Mouse (Mus musculus) cortical plate, adult 2 months (tissue): ENCODE measurements around the gene Aen. TPM values are rescaled to one million over a fixed set of nuclear protein-coding genes. Genes with fewer than 3 reads are reported as not detected.

Experiments used
- H3K27ac ChIP-seq: fragments of 200-500 bp; 2 replicates; pipeline ENCODE4 v1.5.1; 2012; ENCODE audit warnings: low read length, control low read depth, inconsistent platforms; ENCODE audit not compliant: insufficient read depth
- H3K4me1 ChIP-seq: fragments of 200-500 bp; 2 replicates; pipeline ENCODE4 v1.6.1; 2011; ENCODE audit warnings: low read length; ENCODE audit not compliant: control insufficient read depth, insufficient read depth
- H3K4me3 ChIP-seq: fragments of 200-500 bp; 2 replicates; pipeline ENCODE4 v1.5.1; 2011; ENCODE audit warnings: mild to moderate bottlenecking, low read length, control low read depth; ENCODE audit not compliant: insufficient read depth
- CTCF ChIP-seq: fragments of 200-500 bp; IDR thresholded peaks from 2 replicates; pipeline ENCODE4 v1.5.1; 2011; ENCODE audit warnings: mild to moderate bottlenecking, control low read depth, low read length; ENCODE audit not compliant: insufficient read depth; ENCODE audit errors: extremely low read depth
- POLR2A ChIP-seq: fragments of 200-500 bp; IDR thresholded peaks from 2 replicates; pipeline ENCODE4 v1.6.1; 2011; ENCODE audit warnings: mild to moderate bottlenecking, low read length, control low read depth; ENCODE audit not compliant: insufficient read depth; ENCODE audit errors: extremely low read depth
- polyA plus RNA-seq: library from polyadenylated mRNA; depleted of rRNA; stranded (reverse); fragments of >200 nt; gene quantifications from 2 replicates; pipeline ENCODE4 v1.2.3, GENCODE M21; 2012

Gene Aen
- polyA plus RNA-seq, 1 experiment: 22.7 TPM

DNA sequence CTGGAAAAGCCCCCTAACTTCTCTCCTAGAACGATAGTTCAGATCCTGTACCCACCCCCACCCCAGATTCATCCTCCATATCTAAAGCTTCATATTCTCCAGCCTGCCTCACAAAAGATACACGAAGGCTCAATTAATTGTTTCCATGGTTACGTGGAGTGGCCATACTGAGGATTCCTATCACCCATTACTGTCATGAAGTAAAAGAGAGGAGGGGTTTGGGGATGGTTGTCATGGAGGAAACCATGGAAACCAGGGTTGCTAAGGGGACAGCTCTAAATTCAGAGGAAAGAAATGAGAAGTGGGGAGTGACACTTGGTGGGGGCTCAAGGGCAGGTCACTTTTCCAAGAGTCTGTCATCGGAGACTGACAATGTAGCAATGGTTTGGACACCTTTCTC is 9.2 kb upstream of the Aen start:
- peaks cover 2% of the 10 kb centered on the region; the same call in 1 of the 2 replicates for H3K4me1 ChIP-seq
- TF ChIP-seq CTCF: no peak
- no peak for TF ChIP-seq POLR2A
- no peak overlapping the region for H3K27ac ChIP-seq
- no peak overlapping the region for H3K4me3 ChIP-seq

DNA sequence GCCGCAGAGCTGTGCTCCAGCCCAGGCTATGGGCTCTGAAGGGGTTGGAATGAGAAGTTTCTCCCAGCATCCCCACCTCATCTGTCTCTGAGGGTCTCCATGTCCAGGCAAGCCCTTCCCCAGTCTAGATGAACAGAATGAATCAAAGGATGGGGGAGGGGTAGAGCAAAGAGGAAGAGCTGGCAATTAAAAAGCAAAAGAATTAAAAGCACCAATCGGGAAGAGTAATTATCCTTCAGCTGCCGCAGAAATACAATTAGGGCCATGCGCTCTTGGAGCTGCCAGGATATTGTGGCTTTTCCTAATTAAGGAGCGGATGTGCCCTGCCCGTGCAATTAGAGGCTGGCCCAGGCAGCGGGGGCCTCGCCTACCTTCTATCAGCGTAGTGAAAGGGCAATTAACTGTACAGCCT is 8.2 kb upstream of the Aen start:
- no peak for TF ChIP-seq CTCF
- TF ChIP-seq POLR2A: no peak
- H3K4me3 ChIP-seq: no peak overlapping the region
- no peak overlapping the region for H3K27ac ChIP-seq
- no peaks in the 10 kb centered on the region for H3K4me1 ChIP-seq

DNA sequence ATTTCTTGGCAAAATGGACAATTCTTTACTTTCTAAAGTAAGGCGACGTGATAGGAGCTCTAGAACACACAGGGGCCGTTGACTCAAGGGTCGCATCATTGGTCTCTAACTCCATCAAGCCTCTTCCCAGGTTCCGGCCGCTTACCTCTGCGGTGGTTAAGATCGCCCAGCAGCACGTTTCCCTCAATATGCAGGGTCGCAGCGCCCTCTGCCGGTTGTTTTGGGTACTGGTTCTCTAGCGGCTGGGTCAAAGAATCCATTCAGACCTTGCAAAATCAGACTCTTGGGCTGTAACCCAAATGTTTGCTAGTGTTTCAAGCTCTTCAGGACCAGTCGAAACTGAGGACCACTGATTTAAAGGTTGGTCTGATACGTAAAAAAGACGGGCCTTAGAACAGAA is 5.0 kb upstream of the Aen start:
- peak; percentile 94 for TF ChIP-seq CTCF
- TF ChIP-seq POLR2A: no peak
- no peaks in the 10 kb centered on the region for H3K4me1 ChIP-seq
- H3K27ac ChIP-seq: no peak overlapping the region
- H3K4me3 ChIP-seq: no peak overlapping the region

DNA sequence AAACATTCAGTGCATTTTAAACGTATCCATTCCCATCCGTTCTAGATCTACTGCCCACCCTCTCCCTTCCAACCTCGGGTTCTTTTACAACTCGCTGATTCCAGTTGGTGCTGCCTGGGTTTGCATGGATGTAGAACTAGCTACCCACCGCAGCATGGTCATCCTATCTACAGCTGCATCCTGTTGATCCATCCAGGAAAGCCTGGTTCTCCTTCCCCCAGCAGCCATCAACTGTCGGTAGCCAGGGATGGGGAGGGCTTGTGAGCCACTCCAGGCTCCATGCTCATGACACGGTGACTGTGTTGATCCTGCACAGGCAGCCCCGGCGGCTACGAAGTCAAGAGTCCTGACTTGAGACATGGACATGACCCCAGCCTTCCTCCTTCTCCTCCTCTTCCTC is 1.7 kb upstream of the Aen start:
- H3K4me1 ChIP-seq: no peaks in the 10 kb centered on the region
- TF ChIP-seq POLR2A: no peak
- TF ChIP-seq CTCF: no peak
- no peak overlapping the region for H3K27ac ChIP-seq
- no peak overlapping the region for H3K4me3 ChIP-seq

DNA sequence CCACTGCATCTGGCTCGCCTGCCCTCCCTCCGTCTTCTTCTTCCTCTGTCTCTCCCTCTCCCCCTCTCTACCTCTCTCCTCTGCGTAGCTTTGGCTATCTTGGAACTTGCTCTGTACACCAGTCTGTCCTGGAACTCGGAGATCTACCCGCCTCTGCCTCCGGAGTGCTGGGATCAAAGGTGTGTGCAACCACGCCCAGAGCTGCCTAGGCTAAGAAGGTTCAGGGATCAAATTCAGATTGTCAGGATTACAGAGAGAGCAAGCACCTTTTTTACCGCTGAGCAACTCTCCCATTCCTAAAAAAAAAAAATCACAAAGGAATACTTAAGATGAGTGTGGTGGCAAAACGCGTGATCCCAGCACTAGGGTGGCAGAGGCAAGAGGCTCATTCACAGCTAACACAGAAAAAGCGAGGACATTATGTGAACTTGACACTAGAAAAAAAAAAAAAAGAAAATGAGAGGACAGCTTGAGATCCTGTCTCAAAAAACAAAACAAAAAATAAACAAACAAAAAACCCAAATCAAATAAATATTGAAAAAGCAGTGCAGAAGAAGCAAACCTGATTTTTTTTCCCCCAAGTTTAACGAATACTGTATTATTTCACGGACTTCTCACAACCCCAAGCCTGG is 517 bp upstream of the Aen start:
- TF ChIP-seq CTCF (no peak), POLR2A (no peak)
- no peak overlapping the region for H3K27ac ChIP-seq
- H3K4me3 ChIP-seq: peak overlapping the region; percentile 60

DNA sequence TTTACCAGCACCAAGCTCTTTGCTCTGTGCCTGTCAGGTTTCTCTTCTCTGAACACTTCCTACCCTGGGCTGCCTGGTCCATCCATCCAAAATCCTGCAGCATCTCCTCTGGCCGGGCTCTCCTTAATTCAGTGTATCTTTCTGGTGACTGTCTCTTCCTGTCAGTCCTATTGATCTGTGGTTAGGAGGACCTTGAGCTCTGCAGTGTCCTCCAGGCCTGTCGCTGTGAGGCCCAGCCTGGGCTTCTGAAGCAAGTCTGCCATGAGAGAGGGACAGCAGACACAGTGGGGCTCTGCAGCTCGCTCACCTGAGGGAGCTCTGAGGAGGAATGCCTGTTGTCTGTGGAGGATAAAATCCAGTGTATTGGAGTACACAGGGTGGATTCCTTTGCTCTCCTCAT is 1.9 kb downstream of the Aen start:
- TF ChIP-seq POLR2A (no peak), CTCF (no peak)
- Histone ChIP-seq H3K4me1 (no peaks in the 10 kb centered on the region), H3K27ac (no peak overlapping the region), H3K4me3 (no peak overlapping the region)

More for the DNA sequence above, 517 bp upstream of the Aen start:
- H3K4me1 ChIP-seq: no peaks in the 10 kb centered on the region

DNA sequence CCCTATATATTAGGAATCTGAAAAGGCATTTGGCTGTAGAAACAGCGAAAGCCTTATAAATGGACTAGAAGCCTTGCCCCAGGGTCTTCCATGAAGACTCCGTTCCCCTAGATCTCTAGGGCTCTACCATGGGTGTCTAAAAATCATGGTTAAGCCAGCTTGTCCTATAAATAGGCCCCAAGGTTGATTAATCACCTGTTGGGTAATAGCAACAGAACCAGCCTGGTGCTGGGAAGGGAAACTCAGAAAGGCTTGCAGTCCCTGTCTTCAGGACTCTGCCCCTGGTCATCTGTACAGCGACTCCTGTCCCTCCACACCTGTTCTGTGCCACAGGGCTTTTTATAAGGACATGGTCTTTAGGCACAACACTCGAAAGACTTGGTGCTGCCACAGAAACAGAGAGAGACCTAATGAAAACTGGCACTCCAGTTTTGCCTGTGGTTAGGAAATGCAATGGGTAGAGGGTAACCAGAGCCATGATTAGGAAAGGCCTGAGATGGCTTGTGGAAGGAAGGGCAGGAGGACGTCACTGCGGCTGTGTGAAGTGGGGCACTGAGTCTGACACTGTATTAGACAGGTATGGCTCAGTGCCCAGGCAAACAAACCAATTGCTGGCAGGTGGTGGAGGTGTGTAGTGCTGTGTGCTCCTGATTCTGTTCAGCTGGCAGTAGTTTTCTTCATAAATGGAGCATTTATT is 7.7 kb downstream of the Aen start:
- TF ChIP-seq CTCF: no peak
- TF ChIP-seq POLR2A: no peak
- H3K27ac ChIP-seq: no peak overlapping the region
- H3K4me1 ChIP-seq: no peaks in the 10 kb centered on the region
- H3K4me3 ChIP-seq: no peak overlapping the region

DNA sequence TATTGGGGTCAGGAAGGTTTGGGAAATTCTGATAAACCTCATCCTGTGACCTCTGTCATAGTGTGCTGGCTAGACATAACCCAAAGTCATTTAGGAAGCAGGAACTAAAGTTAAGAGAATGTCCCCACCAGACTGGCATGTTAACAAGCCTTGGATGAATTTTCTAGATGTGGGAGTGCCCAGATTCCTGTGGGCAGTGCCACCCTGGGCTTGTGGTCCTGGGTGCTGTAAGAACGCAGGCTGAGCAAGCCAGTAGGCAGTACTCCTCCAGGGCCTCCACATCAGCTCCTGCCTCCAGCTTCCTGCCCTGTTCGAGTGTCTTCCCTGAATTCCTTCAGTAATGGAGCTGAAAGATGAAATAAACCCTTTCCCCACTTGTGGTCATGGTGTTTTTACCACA is 8.5 kb downstream of the Aen start:
- Histone ChIP-seq H3K4me3 (no peak overlapping the region), H3K27ac (no peak overlapping the region), H3K4me1 (no peaks in the 10 kb centered on the region)
- no peak for TF ChIP-seq POLR2A
- no peak for TF ChIP-seq CTCF

DNA sequence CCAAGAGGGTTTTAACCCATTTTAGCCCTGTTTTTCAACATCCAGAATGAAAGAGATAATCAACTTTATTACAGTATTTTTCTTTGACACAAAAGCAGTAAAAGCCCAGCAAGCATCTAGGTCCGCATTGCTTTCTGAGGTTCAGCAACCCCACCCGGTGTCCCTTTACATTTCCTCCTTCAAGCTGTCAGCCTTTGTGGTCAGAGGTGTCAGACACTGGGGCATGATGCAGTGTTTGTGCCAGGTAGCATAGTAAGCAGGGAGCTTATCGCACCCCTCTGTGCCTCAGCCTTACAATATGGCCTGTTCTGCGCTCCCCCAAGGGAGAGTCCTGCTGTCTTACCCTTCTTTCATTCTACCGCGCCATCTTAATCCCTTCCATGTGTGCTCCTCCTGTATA is 13.4 kb downstream of the Aen start:
- no peak overlapping the region for H3K27ac ChIP-seq
- no peak for TF ChIP-seq CTCF
- no peak for TF ChIP-seq POLR2A
- no peak overlapping the region for H3K4me3 ChIP-seq
- H3K4me1 ChIP-seq: no peaks in the 10 kb centered on the region

DNA sequence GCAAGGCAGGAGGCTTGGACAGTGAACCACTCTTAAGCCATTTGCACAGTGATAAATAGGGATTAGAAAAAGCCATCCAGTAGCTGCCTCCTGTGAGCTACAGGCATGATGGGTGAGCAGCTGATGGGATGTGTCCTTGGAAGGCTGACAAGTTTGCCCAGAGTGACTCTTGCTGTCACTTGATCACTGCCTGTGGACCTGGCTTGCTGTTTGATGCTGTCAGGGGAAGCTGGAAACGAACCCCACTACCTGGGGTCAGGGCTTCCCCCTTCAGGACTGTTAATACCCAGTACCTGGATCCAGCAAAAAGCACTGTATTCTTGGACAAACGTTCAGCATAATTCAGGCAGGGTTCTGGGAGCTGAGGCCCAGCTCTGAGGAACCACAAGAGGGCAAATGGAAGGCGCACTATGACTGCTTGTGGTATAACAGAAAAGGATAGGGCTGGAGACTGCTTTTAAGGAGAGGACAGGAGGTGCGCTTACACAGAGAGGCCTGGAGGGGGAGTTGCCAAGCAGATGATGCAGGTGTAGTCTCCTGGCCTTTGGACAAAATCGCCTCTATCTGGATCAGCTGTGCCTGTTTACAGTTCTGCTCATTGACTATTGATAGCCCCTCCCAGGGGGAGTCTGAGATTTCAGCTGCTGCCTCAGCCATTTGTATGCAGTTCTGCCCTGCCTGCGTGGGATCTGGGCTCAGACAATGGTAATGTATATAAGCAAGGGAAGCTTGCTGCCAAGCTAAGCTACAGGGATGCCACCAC is 14.9 kb downstream of the Aen start:
- no peaks in the 10 kb centered on the region for H3K4me1 ChIP-seq
- H3K4me3 ChIP-seq: no peak overlapping the region
- H3K27ac ChIP-seq: no peak overlapping the region
- 0 out of 2 replicates have a peak, but pooled peaks have one; percentile 8 for TF ChIP-seq CTCF
- no peak for TF ChIP-seq POLR2A
